Mouse (Mus musculus) adrenal gland, adult (tissue): Measurements from ENCODE around the gene Tada1.

Experiments
- DNase-seq, 2 experiments: peaks; one replicate each; pipeline ENCODE4 v3.0.0; 2022 to 2023; ENCODE audit warnings: low spot score in 1 of 2; ENCODE audit not compliant: inconsistent age in 2 of 2

Tada1 gene

GRCm38 (mm10) chr1:166384614-166385013 lies 5.7 kb downstream of the Tada1 start:
- no peak for DNase-seq

GRCm38 (mm10) chr1:166385431-166385830 lies 6.5 kb downstream of the Tada1 start:
- DNase-seq, result no peak

GRCm38 (mm10) chr1:166388511-166388910 lies 9.6 kb downstream of the Tada1 start:
- no peak for DNase-seq

GRCm38 (mm10) chr1:166389406-166390125 lies 10.7 kb downstream of the Tada1 start:
- no peak for DNase-seq

- no peak for DNase-seq
Observed at GRCm38 (mm10) chr1:166391671-166392070, 12.8 kb downstream of the Tada1 start.

GRCm38 (mm10) chr1:166394770-166395169 lies 15.9 kb downstream of the Tada1 start:
- no peak for DNase-seq

GRCm38 (mm10) chr1:166395661-166396060 lies 16.8 kb downstream of the Tada1 start:
- DNase-seq, result no peak

- no peak for DNase-seq
Observed at GRCm38 (mm10) chr1:166396381-166396780, 17.5 kb downstream of the Tada1 start.

- DNase-seq, result no peak
Observed at GRCm38 (mm10) chr1:166401455-166401854, 22.6 kb downstream of the Tada1 start.

GRCm38 (mm10) chr1:166402003-166402402 lies 23.1 kb downstream of the Tada1 start:
- DNase-seq, result no peak

- peak; percentile 68 to 84 for DNase-seq
Observed at GRCm38 (mm10) chr1:166403846-166404245, 24.9 kb downstream of the Tada1 start.

GRCm38 (mm10) chr1:166409177-166409700 lies 30.3 kb downstream of the Tada1 start:
- DNase-seq, result peak; percentile 64 to 93

GRCm38 (mm10) chr1:166409701-166410220 lies 30.9 kb downstream of the Tada1 start, which contains the start of gene Pogk:
TSS of gene Pogk (minus strand) at chr1:166409863.
- peak in 1 of 2 experiments; percentile 84 for DNase-seq

- DNase-seq, result no peak
Observed at GRCm38 (mm10) chr1:166411541-166411940, 32.6 kb downstream of the Tada1 start.

- DNase-seq, result no peak
Observed at GRCm38 (mm10) chr1:166412266-166412665, 33.4 kb downstream of the Tada1 start.

GRCm38 (mm10) chr1:166429053-166429452 lies 50.2 kb downstream of the Tada1 start:
- peak in 1 of 2 experiments; percentile 63 for DNase-seq

- DNase-seq, result peak in 1 of 2 experiments; percentile 46
Observed at GRCm38 (mm10) chr1:166429809-166430431, 51.0 kb downstream of the Tada1 start.

- DNase-seq, result no peak
Observed at GRCm38 (mm10) chr1:166439426-166439825, 60.5 kb downstream of the Tada1 start.

- no peak for DNase-seq
Observed at GRCm38 (mm10) chr1:166441992-166442391, 63.1 kb downstream of the Tada1 start.
